Mouse (Mus musculus): ENCODE measurements at regions not wholly inside any gene's neighbourhood (a gene's known extent, or its start where the extent isn't known, plus 50 kb on each side); places are given as distances from the start of the nearest gene placed in this dataset.

DNA sequence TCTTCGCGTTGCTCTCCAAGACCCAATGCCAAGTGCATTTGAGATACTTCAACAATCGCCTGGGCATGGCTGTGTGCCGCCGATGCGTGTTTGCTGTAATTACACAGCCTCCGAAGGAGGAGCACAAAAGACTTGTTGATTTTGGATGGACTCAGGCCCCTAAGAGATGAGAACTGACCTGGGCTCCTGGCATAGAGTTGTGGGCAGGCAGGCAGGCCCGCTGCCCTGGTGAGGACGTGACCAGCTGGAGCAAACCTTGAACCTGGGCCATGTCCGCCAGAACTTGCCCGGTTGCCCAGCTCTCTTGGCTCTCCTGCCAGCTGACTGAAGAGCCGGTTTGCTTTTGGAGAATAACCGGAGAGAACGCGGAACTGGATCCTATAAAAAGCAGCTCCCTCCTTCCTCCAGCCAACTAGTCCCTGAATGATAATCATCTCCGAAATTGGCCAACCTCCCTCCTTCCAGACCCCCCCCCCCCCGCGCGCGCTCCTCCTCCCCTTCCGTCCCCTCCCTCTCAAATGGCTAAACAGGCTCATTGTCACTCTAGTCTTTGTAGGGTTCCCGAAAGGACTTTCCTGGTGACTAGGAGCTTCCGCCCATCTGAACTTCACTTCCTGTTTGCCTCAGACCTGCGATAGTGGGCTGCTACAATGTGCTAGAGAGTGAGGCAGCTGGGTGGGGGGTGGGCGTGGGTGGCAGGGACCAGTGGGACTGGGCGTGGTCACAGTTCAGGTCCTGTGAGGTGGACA lies 237.5 kb downstream of the Uaca start:
- TF ChIP-seq GATA1 (IDR thresholded peaks at IDR 0.05; ENCODE audit: borderline replicate concordance, low read length) (no peak), POLR2AphosphoS5 (IDR thresholded peaks at IDR 0.05; ENCODE audit: insufficient replicate concordance, low read depth, low read length) (no peak), GATA2 (IDR thresholded peaks at IDR 0.05; ENCODE audit: borderline replicate concordance, low read depth, low read length) (no peak), CTCF (IDR thresholded peaks at IDR 0.05; ENCODE audit: low read depth, low read length) (no peak), TAL1 (conservative IDR thresholded peaks at IDR 0.05; ENCODE audit: low read depth, low read length) (no peak)
- DNase-seq (ENCODE audit: low spot score) (no peak), ATAC-seq (ENCODE audit: extremely low read depth, insufficient number of reproducible peaks, low FRiP score, poor library complexity, severe bottlenecking) (no peak)
- Histone ChIP-seq H3K36me3 (replicated peaks) (no peaks in the 10 kb centered on the region), H3K4me3 (ENCODE audit: low read depth, low read length) (no peak overlapping the region), H3K27me3 (ENCODE audit: insufficient read depth, low read length) (no peaks in the 10 kb centered on the region), H3K4me1 (ENCODE audit: insufficient read depth, low read depth, low read length) (no peaks in the 10 kb centered on the region), H3K9me3 (replicated peaks) (no peaks in the 10 kb centered on the region)

DNA sequence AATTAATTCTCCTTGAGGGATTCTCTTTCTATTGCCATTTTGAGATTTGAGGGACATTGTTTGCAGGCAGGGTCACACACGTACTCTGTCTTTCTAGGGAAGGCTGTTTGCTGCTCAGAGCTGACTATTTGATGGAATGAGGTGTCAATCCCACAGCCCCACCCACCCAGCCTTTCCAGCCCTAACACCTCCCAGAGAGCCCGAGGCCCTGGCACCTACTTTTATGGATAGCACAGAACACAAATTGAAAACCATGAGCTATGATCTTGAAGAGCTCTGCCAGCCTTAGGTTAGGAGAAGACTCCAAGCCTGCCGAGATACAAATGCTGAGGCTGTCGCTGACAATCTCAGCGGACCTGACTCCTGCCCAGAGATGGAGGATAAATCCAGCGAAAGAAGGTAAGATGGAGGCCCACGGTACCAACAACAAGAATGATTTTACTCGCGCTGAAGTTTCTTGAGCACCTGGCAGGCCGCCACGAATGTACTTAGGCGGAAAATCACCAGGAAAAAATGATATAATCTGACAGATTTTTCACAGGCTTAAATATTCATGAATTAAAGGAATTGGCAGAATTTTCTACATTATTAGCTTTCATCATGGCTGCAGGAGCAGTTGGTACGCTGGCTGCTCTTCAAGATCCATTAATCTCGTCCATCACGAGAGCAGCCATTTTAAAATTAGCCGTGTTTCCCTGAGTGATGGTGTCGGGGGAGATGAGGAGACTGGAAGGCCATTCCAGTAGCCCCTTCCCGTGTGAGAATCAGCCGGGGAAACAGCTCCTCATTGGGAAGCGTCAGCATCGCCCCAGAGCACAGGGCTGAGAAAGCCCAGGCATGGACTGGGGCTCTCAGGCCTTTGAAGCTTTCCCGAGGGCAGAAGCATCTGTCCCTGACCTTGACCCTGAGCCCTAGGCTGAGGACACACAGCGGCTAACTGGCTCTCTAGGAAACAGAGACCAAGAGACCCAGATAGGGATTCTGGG lies 238.4 kb downstream of the Uaca start:
- TF ChIP-seq GATA2 (IDR thresholded peaks at IDR 0.05; ENCODE audit: borderline replicate concordance, low read depth, low read length) = no peak
- TF ChIP-seq POLR2AphosphoS5 (IDR thresholded peaks at IDR 0.05; ENCODE audit: insufficient replicate concordance, low read depth, low read length) = no peak
- no peak for TF ChIP-seq GATA1 (IDR thresholded peaks at IDR 0.05; ENCODE audit: borderline replicate concordance, low read length)
- TF ChIP-seq TAL1 (conservative IDR thresholded peaks at IDR 0.05; ENCODE audit: low read depth, low read length) = no peak
- TF ChIP-seq CTCF (IDR thresholded peaks at IDR 0.05; ENCODE audit: low read depth, low read length) = no peak
- Histone ChIP-seq H3K9me3 (replicated peaks) (no peaks in the 10 kb centered on the region), H3K4me1 (ENCODE audit: insufficient read depth, low read depth, low read length) (no peaks in the 10 kb centered on the region), H3K36me3 (replicated peaks) (no peaks in the 10 kb centered on the region), H3K27me3 (ENCODE audit: insufficient read depth, low read length) (no peaks in the 10 kb centered on the region), H3K4me3 (ENCODE audit: low read depth, low read length) (no peak overlapping the region)
- ATAC-seq (ENCODE audit: extremely low read depth, insufficient number of reproducible peaks, low FRiP score, poor library complexity, severe bottlenecking) (no peak), DNase-seq (ENCODE audit: low spot score) (no peak)

DNA sequence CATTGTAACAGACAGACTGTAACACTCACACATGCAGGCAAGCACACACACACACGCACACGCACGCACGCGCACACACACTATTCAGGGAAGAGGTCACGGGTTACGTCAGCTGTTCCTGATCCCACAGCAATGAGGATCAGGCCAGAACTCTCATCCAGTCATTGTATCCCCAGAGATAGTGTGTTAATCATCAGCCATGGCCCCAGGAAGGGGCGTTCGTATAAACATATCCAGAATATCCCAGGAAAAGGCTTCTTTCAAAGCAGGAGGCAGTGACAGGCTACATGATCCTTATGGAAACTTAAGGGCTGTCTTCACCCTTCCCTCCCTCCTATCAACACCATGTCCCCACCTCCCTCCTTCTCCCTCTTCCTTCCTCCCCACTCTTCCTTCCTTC lies 239.3 kb downstream of the Uaca start:
- DNase-seq (ENCODE audit: low spot score) = no peak
- Histone ChIP-seq H3K9me3 (replicated peaks) (no peaks in the 10 kb centered on the region), H3K4me1 (ENCODE audit: insufficient read depth, low read depth, low read length) (no peaks in the 10 kb centered on the region), H3K4me3 (ENCODE audit: low read depth, low read length) (no peak overlapping the region), H3K27me3 (ENCODE audit: insufficient read depth, low read length) (no peaks in the 10 kb centered on the region), H3K36me3 (replicated peaks) (no peaks in the 10 kb centered on the region)
- no peak for TF ChIP-seq GATA1 (IDR thresholded peaks at IDR 0.05; ENCODE audit: borderline replicate concordance, low read length)
- no peak for TF ChIP-seq GATA2 (IDR thresholded peaks at IDR 0.05; ENCODE audit: borderline replicate concordance, low read depth, low read length)
- no peak for TF ChIP-seq TAL1 (conservative IDR thresholded peaks at IDR 0.05; ENCODE audit: low read depth, low read length)
- TF ChIP-seq POLR2AphosphoS5 (IDR thresholded peaks at IDR 0.05; ENCODE audit: insufficient replicate concordance, low read depth, low read length) = no peak
- TF ChIP-seq CTCF (IDR thresholded peaks at IDR 0.05; ENCODE audit: low read depth, low read length) = no peak
- ATAC-seq (ENCODE audit: extremely low read depth, insufficient number of reproducible peaks, low FRiP score, poor library complexity, severe bottlenecking) = no peak

DNA sequence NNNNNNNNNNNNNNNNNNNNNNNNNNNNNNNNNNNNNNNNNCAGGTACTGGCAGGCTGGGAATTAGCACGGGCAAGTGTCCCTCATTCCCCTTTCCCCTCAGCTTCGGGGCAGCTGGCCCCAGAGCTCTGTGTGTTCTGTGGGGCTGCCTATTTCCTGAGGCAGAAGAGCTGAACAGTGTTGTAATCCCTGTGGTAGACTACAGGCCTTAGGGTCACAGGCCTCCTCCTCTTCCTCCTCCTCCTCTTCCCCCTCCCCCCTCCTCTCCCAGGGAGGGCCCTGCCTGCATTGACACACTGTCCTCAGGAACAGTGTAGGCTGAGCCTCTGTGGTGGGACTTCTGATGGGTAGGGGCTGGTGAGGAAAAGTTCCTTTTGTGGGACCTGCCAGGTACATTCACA lies 247.7 kb downstream of the Uaca start:
- no peak for TF ChIP-seq CTCF (IDR thresholded peaks at IDR 0.05; ENCODE audit: low read depth, low read length)
- no peak for TF ChIP-seq TAL1 (conservative IDR thresholded peaks at IDR 0.05; ENCODE audit: low read depth, low read length)
- TF ChIP-seq GATA2 (IDR thresholded peaks at IDR 0.05; ENCODE audit: borderline replicate concordance, low read depth, low read length) = no peak
- no peak for TF ChIP-seq POLR2AphosphoS5 (IDR thresholded peaks at IDR 0.05; ENCODE audit: insufficient replicate concordance, low read depth, low read length)
- no peak for TF ChIP-seq GATA1 (IDR thresholded peaks at IDR 0.05; ENCODE audit: borderline replicate concordance, low read length)
- Histone ChIP-seq H3K36me3 (replicated peaks) (no peaks in the 10 kb centered on the region), H3K4me3 (ENCODE audit: low read depth, low read length) (no peak overlapping the region), H3K27me3 (ENCODE audit: insufficient read depth, low read length) (no peaks in the 10 kb centered on the region), H3K4me1 (ENCODE audit: insufficient read depth, low read depth, low read length) (no peaks in the 10 kb centered on the region), H3K9me3 (replicated peaks) (no peaks in the 10 kb centered on the region)
- ATAC-seq (ENCODE audit: extremely low read depth, insufficient number of reproducible peaks, low FRiP score, poor library complexity, severe bottlenecking) (no peak), DNase-seq (ENCODE audit: low spot score) (no peak)

DNA sequence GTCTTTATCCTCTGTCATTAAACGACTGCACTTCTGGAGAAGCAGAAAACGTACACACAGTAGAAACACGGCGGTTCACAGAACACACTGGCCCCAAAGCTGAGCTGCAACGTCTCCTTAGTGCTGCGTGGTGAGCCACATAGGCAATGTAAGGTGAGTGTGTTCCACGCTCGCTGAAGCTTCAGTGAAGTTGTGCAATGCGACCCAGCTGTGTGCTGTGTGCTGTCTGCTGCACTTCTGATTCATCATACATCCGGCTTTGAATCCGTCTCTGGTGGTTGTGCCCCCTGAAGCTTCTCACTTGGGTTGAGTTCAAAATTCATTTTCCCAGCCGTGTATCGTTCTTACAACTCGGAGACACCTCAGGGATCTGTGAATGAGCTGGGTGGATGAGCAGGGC lies 250.6 kb downstream of the Uaca start:
- H3K27me3 ChIP-seq (ENCODE audit: insufficient read depth, low read length) = no peaks in the 10 kb centered on the region
- ATAC-seq (ENCODE audit: extremely low read depth, insufficient number of reproducible peaks, low FRiP score, poor library complexity, severe bottlenecking) (no peak), DNase-seq (ENCODE audit: low spot score) (no peak)
- TF ChIP-seq CTCF (IDR thresholded peaks at IDR 0.05; ENCODE audit: low read depth, low read length) = no peak
- no peak for TF ChIP-seq GATA1 (IDR thresholded peaks at IDR 0.05; ENCODE audit: borderline replicate concordance, low read length)
- TF ChIP-seq GATA2 (IDR thresholded peaks at IDR 0.05; ENCODE audit: borderline replicate concordance, low read depth, low read length) = no peak
- TF ChIP-seq TAL1 (conservative IDR thresholded peaks at IDR 0.05; ENCODE audit: low read depth, low read length) = no peak
- TF ChIP-seq POLR2AphosphoS5 (IDR thresholded peaks at IDR 0.05; ENCODE audit: insufficient replicate concordance, low read depth, low read length) = no peak
- no peak overlapping the region for H3K4me3 ChIP-seq (ENCODE audit: low read depth, low read length)
- H3K36me3 ChIP-seq (replicated peaks) = no peaks in the 10 kb centered on the region
- no peaks in the 10 kb centered on the region for H3K4me1 ChIP-seq (ENCODE audit: insufficient read depth, low read depth, low read length)
- no peaks in the 10 kb centered on the region for H3K9me3 ChIP-seq (replicated peaks)

DNA sequence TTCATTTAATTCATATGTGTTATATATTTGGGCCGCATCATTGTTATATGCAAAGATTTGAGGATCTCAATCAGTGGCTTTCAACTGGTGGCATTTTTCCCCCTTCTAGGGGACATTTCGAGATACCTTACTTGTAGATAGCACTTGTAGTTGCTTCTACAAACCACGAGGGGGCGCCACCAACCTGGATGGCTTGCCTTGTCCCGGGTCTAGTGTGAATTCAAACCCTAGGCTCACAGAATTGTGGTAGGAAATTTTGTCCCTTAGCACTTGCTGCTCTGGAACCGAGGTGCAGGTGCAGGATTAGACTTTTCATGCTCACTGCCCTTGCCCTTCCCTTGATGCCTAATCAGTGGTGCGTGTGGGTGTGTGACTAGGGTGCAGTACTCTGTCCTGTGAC lies 252.2 kb downstream of the Uaca start:
- ATAC-seq (ENCODE audit: extremely low read depth, insufficient number of reproducible peaks, low FRiP score, poor library complexity, severe bottlenecking) (no peak), DNase-seq (ENCODE audit: low spot score) (no peak)
- peak; percentile 49 for TF ChIP-seq CTCF (IDR thresholded peaks at IDR 0.05; ENCODE audit: low read depth, low read length)
- TF ChIP-seq GATA1 (IDR thresholded peaks at IDR 0.05; ENCODE audit: borderline replicate concordance, low read length) = no peak
- TF ChIP-seq TAL1 (conservative IDR thresholded peaks at IDR 0.05; ENCODE audit: low read depth, low read length) = no peak
- no peaks in the 10 kb centered on the region for H3K27me3 ChIP-seq (ENCODE audit: insufficient read depth, low read length)
- H3K4me1 ChIP-seq (ENCODE audit: insufficient read depth, low read depth, low read length) = no peaks in the 10 kb centered on the region
- no peaks in the 10 kb centered on the region for H3K9me3 ChIP-seq (replicated peaks)
- no peaks in the 10 kb centered on the region for H3K36me3 ChIP-seq (replicated peaks)
- H3K4me3 ChIP-seq (ENCODE audit: low read depth, low read length) = no peak overlapping the region
